Mouse (Mus musculus): Measurements from ENCODE around the gene Lsm12. TPM values are rescaled to one million over a fixed set of nuclear protein-coding genes. Genes with fewer than 3 reads are reported as not detected.
"Not testable (repeated sequence)": the region's sequence is repeated elsewhere in the genome, so short reads cannot be mapped to it uniquely, and the experiment has no call there.

The Lsm12 gene
- total RNA-seq, 2 experiments from 2014 or later = 62.0 to 62.7 TPM

GRCm38 (mm10) chr11:102189461-102190436, 4.7 kb upstream of the Lsm12 start, which contains the start of gene G6pc3:
Gene G6pc3 (plus strand): TSS chr11:102189620.
- peak; percentile 56 to 79 for DNase-seq (ENCODE audit: extremely low spot score in 1 of 2, low spot score in 1 of 2)

GRCm38 (mm10) chr11:102188980-102189379, 3.9 kb upstream of the Lsm12 start:
- DNase-seq (ENCODE audit: extremely low spot score in 1 of 2, low spot score in 1 of 2) = no peak

- DNase-seq (ENCODE audit: extremely low spot score in 1 of 2, low spot score in 1 of 2) = no peak
These were observed 1.1 kb upstream of the Lsm12 start for GRCm38 (mm10) chr11:102186235-102186634.

DNA sequence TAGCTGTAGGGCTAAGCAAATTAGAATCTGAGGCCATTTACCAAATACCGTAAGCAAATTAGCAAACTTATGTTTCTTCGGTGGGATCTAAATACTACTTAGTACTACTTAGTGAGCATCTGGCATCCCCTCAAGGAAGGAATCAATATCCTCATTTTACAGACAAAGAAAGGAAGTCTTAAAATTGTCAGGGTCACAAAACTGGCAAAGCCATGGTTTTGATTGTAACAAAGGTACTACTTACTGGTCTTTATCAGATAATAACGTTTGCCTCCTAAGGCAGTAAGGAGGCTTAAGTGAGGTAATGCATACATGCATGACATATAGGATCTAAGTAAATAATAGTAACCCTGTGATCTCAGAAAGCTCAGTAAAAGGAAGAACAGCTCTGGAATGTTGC, 581 bp upstream of the Lsm12 start:
- no peak for DNase-seq (ENCODE audit: extremely low spot score in 1 of 2, low spot score in 1 of 2)

DNA sequence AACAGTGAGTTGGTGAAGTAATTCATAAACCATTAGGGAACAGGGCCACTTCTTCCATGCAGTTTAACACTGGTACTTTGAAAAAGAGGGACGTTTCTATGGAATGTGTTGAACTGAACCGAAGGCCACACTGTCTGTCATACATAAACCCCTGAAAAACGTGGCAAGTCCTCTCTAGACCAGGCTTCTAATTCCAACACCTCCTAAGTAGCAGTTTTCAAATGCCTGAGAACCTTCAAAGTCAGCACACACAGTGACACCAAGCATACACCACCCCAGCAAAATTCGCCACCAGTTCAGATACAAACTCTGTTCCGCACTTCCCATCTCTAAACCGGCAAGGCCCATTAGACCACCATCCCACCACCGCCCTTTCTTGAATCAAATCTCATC, 847 bp downstream of the Lsm12 start:
- DNase-seq (ENCODE audit: extremely low spot score in 1 of 2, low spot score in 1 of 2) = no peak

DNA sequence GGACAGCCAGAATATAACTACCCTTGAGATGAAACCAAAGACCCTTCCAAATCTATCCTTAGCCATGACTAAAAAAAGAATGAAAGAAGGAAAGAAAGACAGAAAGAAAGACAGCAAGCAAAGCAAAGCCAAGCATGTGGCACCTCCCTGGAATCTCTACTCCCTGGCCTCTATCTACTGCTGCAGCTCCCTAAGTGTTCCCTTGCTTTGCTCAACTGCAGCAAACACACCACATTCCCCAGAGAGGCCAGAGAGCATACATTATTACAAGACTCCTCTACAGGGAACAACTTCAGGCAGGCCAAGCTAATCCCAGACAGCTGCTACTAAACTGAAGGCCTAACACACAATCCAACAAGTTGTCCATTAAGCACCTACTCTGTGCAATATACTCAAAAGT, 5.3 kb downstream of the Lsm12 start:
- no peak for DNase-seq (ENCODE audit: extremely low spot score in 1 of 2, low spot score in 1 of 2)

GRCm38 (mm10) chr11:102168689-102169088, 16.4 kb downstream of the Lsm12 start:
- DNase-seq (ENCODE audit: extremely low spot score in 1 of 2, low spot score in 1 of 2) = no peak

GRCm38 (mm10) chr11:102167539-102167938, 17.6 kb downstream of the Lsm12 start:
- DNase-seq (ENCODE audit: extremely low spot score in 1 of 2, low spot score in 1 of 2) = no peak

DNA sequence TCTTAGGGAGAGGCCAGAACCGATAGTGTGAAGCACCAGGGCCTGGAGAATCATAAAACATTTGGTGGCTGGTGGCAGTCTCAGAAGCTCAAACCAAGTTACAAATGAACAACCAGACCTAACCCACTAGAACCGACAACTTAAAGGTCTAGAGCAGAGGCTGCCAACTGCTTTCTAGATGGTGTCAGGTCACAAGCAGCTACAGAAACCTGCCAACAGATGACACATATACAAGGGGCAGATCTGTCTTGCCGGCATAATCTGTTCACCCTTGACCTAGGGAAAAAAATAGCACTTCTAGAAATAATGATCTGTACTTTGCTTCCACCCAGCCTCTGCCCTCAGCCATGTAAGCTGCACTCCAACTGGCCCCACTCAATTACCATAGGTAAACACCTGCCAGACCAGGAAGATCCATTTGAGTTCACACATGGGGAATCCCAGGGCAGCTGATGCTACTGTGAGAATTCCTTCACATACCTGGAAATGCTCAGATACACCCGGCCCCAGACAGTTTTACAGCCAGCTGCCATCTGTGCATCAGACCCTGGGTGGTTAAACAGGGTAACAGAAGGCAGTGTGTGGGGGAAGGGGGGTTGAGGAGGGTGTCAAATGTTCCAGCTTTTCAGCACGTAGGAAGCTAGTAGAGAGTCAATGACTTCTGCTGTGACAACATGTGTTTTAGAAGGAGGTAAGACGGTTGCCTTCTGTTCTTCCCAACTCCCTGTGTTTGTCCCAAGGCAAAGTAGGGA, 18.9 kb downstream of the Lsm12 start:
- peak; percentile 25 to 40 for DNase-seq (ENCODE audit: extremely low spot score in 1 of 2, low spot score in 1 of 2)

DNA sequence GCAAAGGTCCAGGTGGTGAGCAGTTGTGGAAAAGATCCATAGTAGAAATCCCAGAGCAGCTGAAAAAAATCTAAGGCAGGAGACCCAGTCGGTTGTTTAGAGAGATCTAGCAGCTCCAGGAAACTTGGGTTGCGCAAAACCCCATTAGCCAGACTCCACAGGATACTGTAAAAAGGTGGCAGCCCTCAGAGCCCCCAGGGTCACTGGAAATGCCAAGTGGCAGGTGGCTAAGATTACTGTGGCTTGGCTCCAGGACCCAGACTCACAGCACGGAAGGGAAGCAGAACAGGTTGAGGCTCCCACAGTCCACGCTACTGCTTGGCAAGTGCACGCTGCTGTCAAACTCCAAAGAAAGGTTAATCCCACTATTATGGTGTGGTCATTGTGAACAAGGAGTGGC, 25.3 kb downstream of the Lsm12 start:
- DNase-seq (ENCODE audit: extremely low spot score in 1 of 2, low spot score in 1 of 2) = no peak

DNA sequence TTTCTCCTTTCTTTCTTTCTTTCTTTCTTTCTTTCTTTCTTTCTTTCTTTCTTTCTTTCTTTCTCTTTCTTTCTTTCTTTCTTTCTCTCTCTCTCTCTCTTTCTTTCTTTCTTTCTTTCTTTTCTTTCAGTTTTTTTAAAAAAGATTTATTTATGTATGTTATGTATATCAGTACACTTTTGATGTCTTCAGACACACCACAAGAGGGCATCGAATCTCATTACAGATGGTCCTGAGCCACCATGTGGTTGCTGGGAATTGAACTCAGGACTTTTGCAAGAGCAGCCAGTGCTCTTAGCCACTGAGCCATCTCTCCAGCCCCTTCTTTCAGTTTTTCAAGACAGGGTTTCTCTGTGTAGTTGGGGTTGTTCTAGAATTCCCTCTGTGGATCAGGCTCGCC, 27.1 kb downstream of the Lsm12 start:
- DNase-seq (ENCODE audit: extremely low spot score in 1 of 2, low spot score in 1 of 2) = not testable (repeated sequence)

- DNase-seq (ENCODE audit: extremely low spot score in 1 of 2, low spot score in 1 of 2) = no peak
These were observed 28.4 kb downstream of the Lsm12 start for GRCm38 (mm10) chr11:102156786-102157089.

DNA sequence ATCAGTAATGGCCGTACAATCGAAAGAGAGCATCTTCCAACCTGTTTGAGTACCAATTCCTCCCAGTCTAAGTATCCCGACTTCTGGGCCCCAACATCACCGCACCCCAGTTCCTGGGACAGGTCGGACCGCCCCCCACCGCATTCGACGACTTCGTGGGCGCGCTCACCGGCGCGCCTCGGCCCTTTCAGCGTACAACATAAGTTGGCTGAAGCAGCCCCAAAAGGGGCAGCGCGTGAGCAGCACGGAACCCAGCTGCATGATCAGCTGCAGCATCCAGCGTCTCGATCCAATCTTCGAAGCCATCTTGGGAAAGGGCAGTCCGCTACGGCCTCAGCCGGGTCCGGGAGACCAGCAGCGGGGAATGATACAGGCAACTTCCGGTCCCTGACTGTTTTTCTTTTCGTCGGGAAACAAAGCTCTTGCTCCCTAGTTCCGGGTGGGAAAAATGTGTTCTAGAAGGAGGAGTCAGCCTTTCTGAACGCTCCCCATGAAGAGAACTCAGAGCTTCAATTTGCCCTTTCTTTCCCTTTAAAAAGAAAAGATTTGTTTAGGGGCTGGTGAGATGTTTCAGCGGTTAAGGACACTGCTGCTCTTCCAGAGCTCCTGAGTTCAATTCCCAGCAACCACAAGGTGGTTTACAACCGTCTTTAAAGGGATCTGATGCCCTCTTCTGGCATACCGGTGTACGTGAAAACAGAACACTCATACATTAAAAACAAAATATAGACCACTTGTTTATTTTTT, 28.9 kb downstream of the Lsm12 start, which contains the start of gene Tmem101:
Gene Tmem101, minus strand, starts transcription at position 366 of the 747 bp plus-strand sequence.
- peak; percentile 80 to 85 for DNase-seq (ENCODE audit: extremely low spot score in 1 of 2, low spot score in 1 of 2)

GRCm38 (mm10) chr11:102147213-102147989, 37.7 kb downstream of the Lsm12 start:
- DNase-seq (ENCODE audit: extremely low spot score in 1 of 2, low spot score in 1 of 2) = no peak

- no peak for DNase-seq (ENCODE audit: extremely low spot score in 1 of 2, low spot score in 1 of 2)
These were observed 38.6 kb downstream of the Lsm12 start for GRCm38 (mm10) chr11:102146531-102146930.

- DNase-seq (ENCODE audit: extremely low spot score in 1 of 2, low spot score in 1 of 2) = no peak
These were observed 39.1 kb downstream of the Lsm12 start for GRCm38 (mm10) chr11:102146005-102146404.

- DNase-seq (ENCODE audit: extremely low spot score in 1 of 2, low spot score in 1 of 2) = no peak
These were observed 39.6 kb downstream of the Lsm12 start, which contains the start of gene Nags for GRCm38 (mm10) chr11:102145471-102146001. Gene Nags (plus strand): TSS chr11:102145513.

- no peak for DNase-seq (ENCODE audit: extremely low spot score in 1 of 2, low spot score in 1 of 2)
These were observed 40.1 kb downstream of the Lsm12 start for GRCm38 (mm10) chr11:102144957-102145470.

DNA sequence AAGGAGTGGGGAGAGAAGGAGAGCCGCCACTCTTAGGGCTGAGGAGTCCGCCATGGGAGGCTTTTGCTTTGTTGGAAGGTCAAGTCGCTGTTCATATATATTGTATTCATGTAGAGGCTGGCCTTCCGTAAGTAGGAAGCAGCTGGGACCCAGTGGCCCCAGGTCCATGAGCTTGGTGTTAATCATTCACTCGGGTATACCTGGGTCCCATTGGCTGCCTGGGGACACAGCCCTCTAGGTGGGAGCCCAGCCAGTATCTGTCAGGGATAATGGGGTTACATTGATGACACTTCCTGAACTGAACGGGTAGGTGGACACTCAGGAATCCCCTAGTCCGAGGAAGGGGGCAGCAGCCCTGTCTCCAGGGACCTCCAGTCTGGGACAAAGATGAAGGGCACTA, 42.7 kb downstream of the Lsm12 start:
- no peak for DNase-seq (ENCODE audit: extremely low spot score in 1 of 2, low spot score in 1 of 2)
